Mouse (Mus musculus): Measurements from ENCODE around the gene Slc25a31. TPM values are rescaled to one million over a fixed set of nuclear protein-coding genes. Genes with fewer than 3 reads are reported as not detected.

Slc25a31 gene
- total RNA-seq, 2 experiments from 2014 or later = not detected

- no peak for DNase-seq (ENCODE audit: low spot score in 2 of 2)
Measured at GRCm38 (mm10) chr3:40719022-40719421, 10.4 kb downstream of the Slc25a31 start.

GRCm38 (mm10) chr3:40738381-40738912 is 29.8 kb downstream of the Slc25a31 start:
- DNase-seq (ENCODE audit: low spot score in 2 of 2) = no peak

- no peak for DNase-seq (ENCODE audit: low spot score in 2 of 2)
Measured at GRCm38 (mm10) chr3:40744024-40744835, 35.6 kb downstream of the Slc25a31 start, which contains the start of gene Hspa4l. Hspa4l (plus strand) TSS chr3:40744495.

GRCm38 (mm10) chr3:40744836-40745660 is 36.4 kb downstream of the Slc25a31 start:
- DNase-seq (ENCODE audit: low spot score in 2 of 2) = peak; percentile 94 to 96

GRCm38 (mm10) chr3:40745661-40746547 is 37.2 kb downstream of the Slc25a31 start:
- peak in 1 of 2 experiments; percentile 18 for DNase-seq (ENCODE audit: low spot score in 2 of 2)

GRCm38 (mm10) chr3:40760746-40761145 is 52.1 kb downstream of the Slc25a31 start:
- no peak for DNase-seq (ENCODE audit: low spot score in 2 of 2)

GRCm38 (mm10) chr3:40761312-40761711 is 52.7 kb downstream of the Slc25a31 start:
- DNase-seq (ENCODE audit: low spot score in 2 of 2) = no peak

Other genes with a start within 250 kb of the Slc25a31 start
- gene Intu, start 177.6 kb upstream of the Slc25a31 start, total RNA-seq (2021) = 1 to 10 TPM; 2.1 to 2.2 TPM
- 100 to 1,000 TPM; 102 to 160 TPM for gene Hspa4l, start 35.6 kb downstream of the Slc25a31 start, total RNA-seq (2021)
- 1 to 10 TPM; 4.8 to 6.0 TPM for gene Plk4, start 91.2 kb downstream of the Slc25a31 start, total RNA-seq (2021)
- gene Mfsd8, start 138.0 kb downstream of the Slc25a31 start, total RNA-seq (2021) = 10 to 100 TPM; 22.3 to 24.6 TPM
- gene Abhd18, start 138.1 kb downstream of the Slc25a31 start, total RNA-seq (2021) = 1 to 10 TPM; 3.0 to 6.1 TPM
- under 1 TPM in 1 of 2 experiments, not detected in 1; 0.16 TPM for gene 1700034I23Rik, start 193.7 kb downstream of the Slc25a31 start, total RNA-seq (2021)
- 10 to 100 TPM; 31.1 to 35.6 TPM for gene Larp1b, start 241.0 kb downstream of the Slc25a31 start, total RNA-seq (2021)

Measured in adrenal gland, adult 18-20 months (tissue).